Mouse (Mus musculus): ENCODE results near the gene Hoxa3. TPM values are rescaled to one million over a fixed set of nuclear protein-coding genes. Genes with fewer than 3 reads are reported as not detected.
A peak's percentile ranks its signal among the peaks of the same experiment; 100 is the strongest.

Hoxa3 gene
- polyA plus RNA-seq, 1 experiment from 2014 or later: 1.2 TPM

- no peak overlapping the region for H3K9ac ChIP-seq
- 7% methylated on average over 21 of the region's 21 CpGs for WGBS
Observed at GRCm38 (mm10) chr6:52221993-52222685, 9.0 kb upstream of the Hoxa3 start.

DNA sequence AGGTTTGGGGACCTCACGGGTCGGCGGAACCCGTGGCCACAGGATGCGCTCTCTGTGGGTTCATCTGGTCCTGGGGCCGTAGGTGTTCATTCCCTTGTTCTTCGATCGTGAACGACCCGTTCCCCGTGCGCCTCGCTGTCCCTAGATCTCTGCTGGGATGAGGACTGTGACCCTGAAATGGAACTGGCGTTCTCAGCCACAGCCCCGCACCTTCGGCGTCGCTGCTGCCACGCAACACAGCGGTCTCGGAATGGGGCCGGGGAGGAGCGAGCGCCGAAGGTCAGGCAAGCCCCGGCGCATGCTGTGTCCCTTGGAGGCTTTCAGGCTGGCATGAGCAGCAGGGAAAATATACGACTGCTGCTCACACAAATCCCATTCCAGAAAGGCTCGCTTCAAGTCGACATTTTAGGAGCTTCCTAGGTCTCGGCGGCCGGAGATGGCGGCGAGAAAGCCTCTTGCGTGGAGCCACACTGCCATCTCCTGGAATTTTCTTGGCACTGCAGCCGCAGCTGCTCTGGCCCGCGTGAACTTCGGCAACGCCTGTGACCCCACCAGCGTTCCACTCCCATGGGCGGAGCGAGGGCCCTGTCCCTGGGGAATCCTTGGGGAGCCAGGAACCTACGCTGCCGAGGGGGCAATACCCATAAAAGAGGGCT is 8.3 kb upstream of the Hoxa3 start, which contains the start of gene Hoxa7:
Hoxa7 (minus strand) TSS at position 518 of the 656 bp plus-strand sequence.
- 1% methylated on average over 46 of the region's 46 CpGs for WGBS
- peak within 1 kb of the TSS; percentile 70 for H3K9ac ChIP-seq

More at GRCm38 (mm10) chr6:52221993-52222685, 9.0 kb upstream of the Hoxa3 start:
- peak overlapping the region; percentile 79 for H3K4me2 ChIP-seq
- ATAC-seq (ENCODE audit: extremely low read depth, insufficient number of reproducible peaks, low FRiP score, low TSS enrichment): no peak
- no peak overlapping the region for H3K27ac ChIP-seq (replicated peaks)
- H3K4me3 ChIP-seq: peak overlapping the region; percentile 61
- no peaks in the 10 kb centered on the region for H3K9me3 ChIP-seq
- peaks cover 100% of the 10 kb centered on the region for H3K27me3 ChIP-seq (replicated peaks)
- H3K4me1 ChIP-seq: peaks cover 22% of the 10 kb centered on the region
- no peaks in the 10 kb centered on the region for H3K36me3 ChIP-seq

DNA sequence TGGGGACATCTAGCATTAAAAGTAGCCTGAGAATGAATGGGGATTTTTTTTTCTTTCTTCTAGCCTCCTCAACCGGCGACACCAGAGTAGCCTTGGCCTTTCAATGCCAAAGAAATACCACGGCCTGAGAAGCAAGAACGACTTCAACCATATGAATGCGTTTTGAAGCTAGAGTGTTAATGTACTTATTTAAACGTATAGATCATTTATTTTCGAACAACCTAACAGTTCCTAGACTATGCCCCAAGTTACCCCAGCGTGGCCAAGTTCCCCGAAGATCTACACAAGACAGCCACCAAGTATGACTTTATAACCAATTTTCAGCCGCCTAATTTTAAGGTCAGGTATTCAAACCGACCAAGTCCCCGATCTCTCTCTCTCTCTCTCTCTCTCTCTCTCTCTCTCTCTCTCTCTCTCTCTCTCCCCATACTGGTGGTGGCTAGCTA is 7.8 kb upstream of the Hoxa3 start:
- Histone ChIP-seq H3K36me3 (no peaks in the 10 kb centered on the region), H3K9ac (no peak overlapping the region), H3K9me3 (no peaks in the 10 kb centered on the region), H3K27ac (replicated peaks) (no peak overlapping the region), H3K4me3 (peak overlapping the region; percentile 61), H3K4me1 (peaks cover 24% of the 10 kb centered on the region), H3K4me2 (peak overlapping the region; percentile 79), H3K27me3 (replicated peaks) (peaks cover 100% of the 10 kb centered on the region)
- no peak for ATAC-seq (ENCODE audit: extremely low read depth, insufficient number of reproducible peaks, low FRiP score, low TSS enrichment)
- 8% methylated on average over 12 of the region's 12 CpGs for WGBS

More for the DNA sequence above, 8.3 kb upstream of the Hoxa3 start, which contains the start of gene Hoxa7:
- no peak within 1 kb of the TSS for H3K27ac ChIP-seq (replicated peaks)
- no peaks in the 10 kb centered on the region for H3K36me3 ChIP-seq
- H3K4me3 ChIP-seq: peak within 1 kb of the TSS; percentile 61
- H3K27me3 ChIP-seq (replicated peaks): peaks cover 100% of the 10 kb centered on the region
- no peak for ATAC-seq (ENCODE audit: extremely low read depth, insufficient number of reproducible peaks, low FRiP score, low TSS enrichment)
- peaks cover 27% of the 10 kb centered on the region for H3K4me1 ChIP-seq
- H3K4me2 ChIP-seq: peak within 1 kb of the TSS; percentile 79
- H3K9me3 ChIP-seq: no peaks in the 10 kb centered on the region

DNA sequence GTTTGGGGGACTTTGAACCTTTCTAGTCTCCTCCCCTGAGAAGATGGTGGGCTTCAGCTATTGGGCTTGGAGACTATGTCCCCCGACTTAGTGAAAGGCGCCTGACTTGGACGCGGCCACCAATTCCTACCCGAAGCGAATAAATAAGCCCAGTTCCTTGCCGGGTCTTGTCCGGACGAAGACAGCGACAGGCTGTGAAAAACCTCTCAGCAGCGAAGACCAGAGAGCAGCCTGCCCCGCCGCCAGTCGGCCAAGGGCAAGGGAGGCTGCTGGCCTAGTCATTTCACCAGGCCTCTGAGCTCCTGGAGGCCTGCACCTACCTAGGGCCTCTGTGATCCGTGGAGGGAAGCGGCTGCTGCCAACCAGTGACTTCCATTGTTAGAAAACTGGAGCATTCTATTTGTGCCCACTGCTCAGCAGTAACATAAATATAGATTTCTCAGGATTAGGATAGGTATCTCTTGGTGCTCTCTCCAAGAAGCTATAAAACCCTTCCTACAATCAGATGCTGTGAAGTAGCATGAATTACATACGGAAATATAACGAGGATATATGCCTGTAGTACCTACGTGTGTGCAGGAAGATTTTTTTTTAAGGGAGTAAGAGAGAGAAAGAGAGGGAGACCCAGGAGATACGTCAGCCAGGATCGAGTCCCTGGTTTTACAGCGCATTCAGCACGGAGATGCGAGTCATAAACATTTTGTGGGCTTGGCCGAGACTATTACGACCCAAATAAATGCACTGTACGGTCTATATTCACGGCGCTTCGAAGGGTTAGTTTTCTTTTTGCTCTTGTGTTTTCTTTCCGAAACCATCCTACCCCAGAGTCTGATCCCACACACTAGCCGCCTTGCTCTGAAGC is 7.1 kb upstream of the Hoxa3 start:
- no peak for ATAC-seq (ENCODE audit: extremely low read depth, insufficient number of reproducible peaks, low FRiP score, low TSS enrichment)
- Histone ChIP-seq H3K9ac (no peak overlapping the region), H3K27ac (replicated peaks) (no peak overlapping the region), H3K4me2 (no peak overlapping the region), H3K36me3 (no peaks in the 10 kb centered on the region), H3K27me3 (replicated peaks) (peaks cover 100% of the 10 kb centered on the region), H3K4me1 (peaks cover 20% of the 10 kb centered on the region), H3K4me3 (no peak overlapping the region), H3K9me3 (no peaks in the 10 kb centered on the region)
- 18% methylated on average over 32 of the region's 32 CpGs for WGBS

GRCm38 (mm10) chr6:52219234-52219942 is 6.3 kb upstream of the Hoxa3 start:
- Histone ChIP-seq H3K4me3 (no peak overlapping the region), H3K36me3 (no peaks in the 10 kb centered on the region), H3K9ac (no peak overlapping the region), H3K4me1 (peaks cover 20% of the 10 kb centered on the region), H3K4me2 (no peak overlapping the region), H3K9me3 (no peaks in the 10 kb centered on the region), H3K27ac (replicated peaks) (no peak overlapping the region), H3K27me3 (replicated peaks) (peaks cover 100% of the 10 kb centered on the region)
- WGBS: 29% methylated on average over 9 of the region's 9 CpGs
- no peak for ATAC-seq (ENCODE audit: extremely low read depth, insufficient number of reproducible peaks, low FRiP score, low TSS enrichment)

GRCm38 (mm10) chr6:52218643-52219215 is 5.6 kb upstream of the Hoxa3 start:
- no peaks in the 10 kb centered on the region for H3K36me3 ChIP-seq
- H3K4me3 ChIP-seq: no peak overlapping the region
- ATAC-seq (ENCODE audit: extremely low read depth, insufficient number of reproducible peaks, low FRiP score, low TSS enrichment): no peak
- no peak overlapping the region for H3K27ac ChIP-seq (replicated peaks)
- H3K4me2 ChIP-seq: no peak overlapping the region
- peaks cover 100% of the 10 kb centered on the region for H3K27me3 ChIP-seq (replicated peaks)
- no peaks in the 10 kb centered on the region for H3K9me3 ChIP-seq
- no peak overlapping the region for H3K9ac ChIP-seq
- 11% methylated on average over 14 of the region's 14 CpGs for WGBS
- peaks cover 20% of the 10 kb centered on the region for H3K4me1 ChIP-seq

- 5% methylated on average over 23 of the region's 23 CpGs for WGBS
- no peak overlapping the region for H3K27ac ChIP-seq (replicated peaks)
- H3K4me1 ChIP-seq: peaks cover 22% of the 10 kb centered on the region
- peak overlapping the region; percentile 43 for H3K4me3 ChIP-seq
- no peaks in the 10 kb centered on the region for H3K9me3 ChIP-seq
- no peaks in the 10 kb centered on the region for H3K36me3 ChIP-seq
- ATAC-seq (ENCODE audit: extremely low read depth, insufficient number of reproducible peaks, low FRiP score, low TSS enrichment): no peak
- peaks cover 100% of the 10 kb centered on the region for H3K27me3 ChIP-seq (replicated peaks)
- H3K9ac ChIP-seq: no peak overlapping the region
- peak overlapping the region; percentile 62; the same call in 1 of the 2 replicates for H3K4me2 ChIP-seq
Observed at GRCm38 (mm10) chr6:52217895-52218642, 4.9 kb upstream of the Hoxa3 start.

GRCm38 (mm10) chr6:52217459-52217768 is 4.3 kb upstream of the Hoxa3 start:
- WGBS: under 1% methylated on average over 25 of the region's 25 CpGs
- no peaks in the 10 kb centered on the region for H3K36me3 ChIP-seq
- H3K27me3 ChIP-seq (replicated peaks): peaks cover 100% of the 10 kb centered on the region
- peak overlapping the region; percentile 62 for H3K4me2 ChIP-seq
- no peak overlapping the region for H3K27ac ChIP-seq (replicated peaks)
- no peak for ATAC-seq (ENCODE audit: extremely low read depth, insufficient number of reproducible peaks, low FRiP score, low TSS enrichment)
- H3K9me3 ChIP-seq: no peaks in the 10 kb centered on the region
- peak overlapping the region; percentile 43 for H3K4me3 ChIP-seq
- peaks cover 28% of the 10 kb centered on the region for H3K4me1 ChIP-seq
- H3K9ac ChIP-seq: no peak overlapping the region

GRCm38 (mm10) chr6:52216691-52217458 is 3.7 kb upstream of the Hoxa3 start:
- H3K36me3 ChIP-seq: no peaks in the 10 kb centered on the region
- WGBS: 2% methylated on average over 60 of the region's 60 CpGs
- no peak for ATAC-seq (ENCODE audit: extremely low read depth, insufficient number of reproducible peaks, low FRiP score, low TSS enrichment)
- peak overlapping the region; percentile 43 for H3K4me3 ChIP-seq
- peaks cover 27% of the 10 kb centered on the region for H3K4me1 ChIP-seq
- H3K4me2 ChIP-seq: peak overlapping the region; percentile 62
- peaks cover 100% of the 10 kb centered on the region for H3K27me3 ChIP-seq (replicated peaks)
- H3K9me3 ChIP-seq: no peaks in the 10 kb centered on the region
- H3K9ac ChIP-seq: 0 out of 2 replicates have a peak overlapping the region, but pooled peaks have one; percentile 38
- H3K27ac ChIP-seq (replicated peaks): no peak overlapping the region

All from heart, embryonic 13.5 days (tissue).